Mouse (Mus musculus) heart, postnatal 10 days (tissue): Measurements from ENCODE around the gene Zfp512b. TPM values are rescaled to one million over a fixed set of nuclear protein-coding genes. Genes with fewer than 3 reads are reported as not detected.
A peak's percentile ranks its signal among the peaks of the same experiment; 100 is the strongest.

Source experiments
- DNase-seq, 2 experiments: peaks; one replicate each; pipeline ENCODE4 v3.0.0; 2021
- intact Hi-C: fragments of 180-260 bp; cut with DNase I; formaldehyde crosslinking; loops from one replicate; pipeline ENCODE4 v1.15.1; 2025
- total RNA-seq, 2 experiments: library from RNA; stranded (reverse); gene quantifications; 2 replicates each; pipeline ENCODE4 v1.2.3; 2021

Gene Zfp512b
- 10 to 100 TPM; 31.2 to 39.5 TPM for total RNA-seq

GRCm38 (mm10) chr2:181592231-181593041 is at the start of gene Zfp512b:
Zfp512b (minus strand) TSS chr2:181592803.
- peak; percentile 75 to 76 for DNase-seq
- intact Hi-C loops = no loop called here

GRCm38 (mm10) chr2:181635865-181636264 is 43.3 kb upstream of the Zfp512b start:
- intact Hi-C loops = no loop called here

GRCm38 (mm10) chr2:181632624-181633023 is 40.0 kb upstream of the Zfp512b start:
- DNase-seq = no peak
- intact Hi-C loops = no loop called here

More at GRCm38 (mm10) chr2:181635865-181636264, 43.3 kb upstream of the Zfp512b start:
- DNase-seq = no peak

GRCm38 (mm10) chr2:181628471-181628870 is 35.9 kb upstream of the Zfp512b start:
- intact Hi-C loops = no loop called here

GRCm38 (mm10) chr2:181623401-181623800 is 30.8 kb upstream of the Zfp512b start:
- intact Hi-C loops = loop anchor here (2.0 kb wide), 2 partner anchors 35 to 55 kb away; no protein-coding TSS in a partner anchor
- peak; percentile 14 to 41 for DNase-seq

More at GRCm38 (mm10) chr2:181628471-181628870, 35.9 kb upstream of the Zfp512b start:
- no peak for DNase-seq

- intact Hi-C loops = no loop called here
- no peak for DNase-seq
Measured at GRCm38 (mm10) chr2:181618761-181619495, 26.3 kb upstream of the Zfp512b start.

GRCm38 (mm10) chr2:181602367-181602766 is 9.8 kb upstream of the Zfp512b start:
- intact Hi-C loops = loop anchor here (10.0 kb wide), 1 partner anchor 262 kb away; the partner anchor contains the start of gene Polr3k
- no peak for DNase-seq

- no peak for DNase-seq
- intact Hi-C loops = loop anchor here (10.0 kb wide), 1 partner anchor 263 kb away; the partner anchor contains the start of gene Polr3k
Measured at GRCm38 (mm10) chr2:181601751-181602145, 9.1 kb upstream of the Zfp512b start.

- peak; percentile 97 to 98 for DNase-seq
- intact Hi-C loops = loop anchor here (10.0 kb wide), 1 partner anchor 264 kb away; the partner anchor contains the start of gene Polr3k
Measured at GRCm38 (mm10) chr2:181600828-181601750, 8.5 kb upstream of the Zfp512b start.

- DNase-seq = no peak
- intact Hi-C loops = loop anchor here (10.0 kb wide), 1 partner anchor 265 kb away; the partner anchor contains the start of gene Polr3k
Measured at GRCm38 (mm10) chr2:181600226-181600758, 7.7 kb upstream of the Zfp512b start.

- intact Hi-C loops = no loop called here
- DNase-seq = peak; percentile 53 to 56
Measured at GRCm38 (mm10) chr2:181598454-181599351, 6.1 kb upstream of the Zfp512b start, which contains the start of gene Samd10. Samd10 (minus strand) TSS chr2:181599212.

- no peak for DNase-seq
- intact Hi-C loops = no loop called here
Measured at GRCm38 (mm10) chr2:181597378-181598061, 4.9 kb upstream of the Zfp512b start.

GRCm38 (mm10) chr2:181596221-181596960 is 3.8 kb upstream of the Zfp512b start:
- intact Hi-C loops = no loop called here
- DNase-seq = no peak

GRCm38 (mm10) chr2:181594946-181595696 is 2.5 kb upstream of the Zfp512b start:
- intact Hi-C loops = no loop called here
- DNase-seq = peak in 1 of 2 experiments; percentile 60

- no peak for DNase-seq
- intact Hi-C loops = no loop called here
Measured at GRCm38 (mm10) chr2:181593937-181594336, 1.3 kb upstream of the Zfp512b start.

GRCm38 (mm10) chr2:181593042-181593421 is 429 bp upstream of the Zfp512b start:
- DNase-seq = no peak
- intact Hi-C loops = no loop called here
